Mouse (Mus musculus) brown adipose tissue, adult 24 weeks (tissue): ENCODE data around the gene Atxn2l. TPM values are rescaled to one million over a fixed set of nuclear protein-coding genes. Genes with fewer than 3 reads are reported as not detected.

Experiments
- H3K27ac ChIP-seq: fragments of 200-500 bp; replicated peaks from 2 replicates; pipeline ENCODE4 v1.5.1; 2012; ENCODE audit warnings: low read depth, mild to moderate bottlenecking, low read length
- H3K4me1 ChIP-seq: fragments of 200-500 bp; 2 replicates; pipeline ENCODE4 v1.6.1; 2012; ENCODE audit warnings: low read length, mixed read lengths; ENCODE audit not compliant: control insufficient read depth, insufficient read depth, insufficient read length
- H3K4me3 ChIP-seq: fragments of 200-500 bp; 2 replicates; pipeline ENCODE4 v1.5.1; 2012; ENCODE audit warnings: low read depth, mild to moderate bottlenecking, low read length, moderate library complexity; ENCODE audit not compliant: insufficient read depth
- polyA plus RNA-seq: library from polyadenylated mRNA; stranded (reverse); fragments of >200 nt; gene quantifications from 2 replicates; pipeline ENCODE4 v1.2.4, GENCODE M21; 2012; ENCODE audit not compliant: missing spikeins, insufficient read depth, insufficient read length

Gene Atxn2l
- polyA plus RNA-seq, 1 experiment = 27.7 TPM

DNA sequence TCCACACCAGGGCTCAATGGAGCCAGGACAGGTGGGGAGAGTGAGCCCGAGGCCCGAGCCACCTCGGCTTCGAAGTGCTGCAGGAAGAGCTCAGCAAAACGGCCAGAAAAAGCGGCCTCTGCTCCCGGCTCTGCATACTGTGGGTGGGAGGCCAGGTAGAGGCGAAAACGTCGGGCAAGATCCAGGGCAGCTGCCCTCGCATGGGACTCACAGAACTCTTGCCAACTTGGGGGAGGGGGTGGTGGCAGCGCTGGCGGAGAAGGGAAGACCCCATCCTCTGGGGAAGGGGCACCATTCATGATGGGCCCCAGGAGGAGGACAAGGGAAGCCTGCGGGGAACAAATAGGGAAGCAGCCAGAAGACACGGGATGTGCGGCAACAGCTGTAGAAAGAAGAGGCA lies 30.5 kb downstream of the Atxn2l start:
- Histone ChIP-seq H3K27ac (no peak overlapping the region), H3K4me3 (no peak overlapping the region; the same call in 1 of the 2 replicates)

DNA sequence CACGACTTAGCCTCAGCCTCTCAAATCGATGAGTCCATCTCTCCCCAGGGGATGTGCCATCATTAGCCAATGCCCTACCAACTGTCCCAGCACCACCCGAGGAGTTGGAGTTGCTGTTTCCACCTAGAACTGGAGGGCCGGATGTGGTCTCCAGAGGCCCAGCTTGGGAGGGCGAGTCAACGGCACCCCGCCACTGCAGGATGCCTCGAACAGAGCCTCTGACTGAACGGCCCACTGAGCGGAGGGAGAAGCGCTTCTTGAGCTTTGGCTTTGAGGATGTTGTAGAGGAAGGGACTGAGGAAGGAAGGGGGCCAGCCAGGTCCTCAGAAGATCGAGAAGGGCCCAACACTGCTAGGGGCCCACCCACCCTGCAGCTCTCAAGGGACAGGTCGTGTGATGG lies 30.9 kb downstream of the Atxn2l start:
- Histone ChIP-seq H3K4me3 (no peak overlapping the region; the same call in 1 of the 2 replicates), H3K4me1 (peaks cover 3% of the 10 kb centered on the region; the same call in 1 of the 2 replicates), H3K27ac (no peak overlapping the region)

More for the DNA sequence above, 30.5 kb downstream of the Atxn2l start:
- peaks cover 3% of the 10 kb centered on the region; the same call in 1 of the 2 replicates for H3K4me1 ChIP-seq

DNA sequence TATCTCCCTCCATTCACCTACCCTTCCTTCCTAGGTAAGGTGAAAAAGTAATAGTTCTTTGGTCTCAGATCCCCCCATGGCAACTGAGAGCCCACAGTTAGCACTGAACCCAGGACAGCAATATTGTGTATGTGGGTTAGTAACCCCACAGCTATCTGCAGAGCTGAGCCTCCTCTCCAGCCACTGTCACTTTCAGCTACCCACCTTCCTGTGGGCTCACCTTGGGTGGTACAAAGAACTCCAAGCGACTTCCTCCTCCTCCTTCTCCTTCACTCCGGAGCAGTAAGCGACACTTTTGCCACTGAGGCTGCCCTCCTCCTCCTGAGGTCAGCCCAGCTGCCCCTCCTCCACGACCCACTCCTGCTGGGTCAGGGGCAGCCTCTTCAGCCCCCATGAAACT lies 31.4 kb downstream of the Atxn2l start:
- no peak overlapping the region for H3K27ac ChIP-seq
- H3K4me3 ChIP-seq = no peak overlapping the region
- peaks cover 3% of the 10 kb centered on the region; the same call in 1 of the 2 replicates for H3K4me1 ChIP-seq

DNA sequence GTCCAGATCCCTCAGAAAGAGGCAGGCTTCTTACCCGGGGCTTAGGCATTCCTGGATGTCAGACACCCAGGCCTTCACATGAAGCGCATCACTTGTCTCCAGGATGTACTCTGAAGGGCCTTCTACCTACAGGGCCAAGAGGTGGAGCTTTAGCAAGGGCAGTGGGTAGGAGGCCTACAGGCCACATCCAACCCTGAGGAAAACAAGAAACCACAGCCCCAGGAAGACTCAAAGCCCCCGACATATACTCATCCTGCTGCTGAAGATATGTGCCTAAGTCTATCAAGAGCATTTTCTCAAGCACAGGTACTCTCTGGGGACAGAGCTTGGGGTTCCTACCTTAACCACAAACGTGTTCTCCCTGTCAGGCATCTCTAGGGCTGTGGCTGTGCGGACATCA lies 31.9 kb downstream of the Atxn2l start:
- Histone ChIP-seq H3K27ac (no peak overlapping the region), H3K4me1 (peaks cover 3% of the 10 kb centered on the region; the same call in 1 of the 2 replicates), H3K4me3 (no peak overlapping the region)

DNA sequence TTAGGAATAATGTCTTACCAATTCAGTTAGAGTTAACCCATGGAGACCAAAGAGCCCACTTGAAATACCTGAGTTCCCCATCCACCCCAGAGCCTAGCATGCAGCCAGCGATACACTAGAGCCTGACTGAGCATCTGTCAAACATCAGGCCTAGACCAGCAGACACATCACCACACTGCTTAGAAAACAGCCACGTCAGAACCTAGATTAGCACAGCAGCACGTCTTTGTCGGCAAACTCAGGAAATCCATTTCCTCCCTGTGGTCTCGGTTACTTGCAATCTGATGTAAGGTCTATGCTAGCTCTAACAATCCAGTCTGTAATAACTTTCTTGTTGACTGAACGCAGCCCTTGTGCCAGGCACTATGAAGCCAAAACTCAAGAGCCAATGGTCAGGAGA lies 33.2 kb downstream of the Atxn2l start:
- H3K27ac ChIP-seq = no peak overlapping the region
- no peaks in the 10 kb centered on the region for H3K4me1 ChIP-seq
- no peak overlapping the region for H3K4me3 ChIP-seq

DNA sequence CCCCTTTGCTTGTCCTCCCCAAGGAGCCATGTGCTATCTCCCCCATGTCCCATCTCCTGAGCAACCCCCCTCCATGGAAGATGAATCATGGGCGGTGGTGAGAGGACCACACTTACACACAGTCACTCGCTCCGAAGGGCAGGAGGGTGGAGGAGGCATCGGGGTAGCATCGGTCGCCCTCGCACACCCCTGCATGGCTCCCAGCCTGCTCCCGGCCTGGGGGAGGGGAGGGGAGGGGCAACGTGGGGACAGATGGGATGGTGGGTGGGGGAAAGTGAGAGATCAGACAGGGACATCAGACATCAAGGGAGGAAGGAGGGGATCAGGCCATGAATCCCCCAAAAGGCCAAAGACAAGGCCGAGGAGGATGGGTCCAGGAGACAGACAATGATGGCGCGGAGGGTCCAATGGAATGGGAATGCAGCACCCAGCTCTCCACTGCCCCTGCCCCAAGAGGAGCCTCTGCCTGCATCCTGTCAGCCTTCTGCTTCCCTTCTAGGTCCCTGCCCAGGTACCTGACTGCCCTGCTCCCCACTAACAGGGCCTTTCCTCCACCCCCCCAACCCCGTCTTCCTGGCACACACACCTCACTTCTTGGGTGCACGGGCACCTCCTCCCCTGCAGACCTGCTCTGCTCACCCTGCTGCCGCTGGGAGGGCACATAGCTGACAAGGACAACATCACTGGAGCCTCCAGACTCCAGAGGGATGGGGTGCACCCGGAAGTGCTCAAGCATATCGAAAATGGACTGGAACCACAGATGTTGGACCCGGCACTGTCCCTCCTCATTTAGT lies 35.2 kb downstream of the Atxn2l start:
- Histone ChIP-seq H3K27ac (no peak overlapping the region), H3K4me1 (no peaks in the 10 kb centered on the region), H3K4me3 (no peak overlapping the region)

DNA sequence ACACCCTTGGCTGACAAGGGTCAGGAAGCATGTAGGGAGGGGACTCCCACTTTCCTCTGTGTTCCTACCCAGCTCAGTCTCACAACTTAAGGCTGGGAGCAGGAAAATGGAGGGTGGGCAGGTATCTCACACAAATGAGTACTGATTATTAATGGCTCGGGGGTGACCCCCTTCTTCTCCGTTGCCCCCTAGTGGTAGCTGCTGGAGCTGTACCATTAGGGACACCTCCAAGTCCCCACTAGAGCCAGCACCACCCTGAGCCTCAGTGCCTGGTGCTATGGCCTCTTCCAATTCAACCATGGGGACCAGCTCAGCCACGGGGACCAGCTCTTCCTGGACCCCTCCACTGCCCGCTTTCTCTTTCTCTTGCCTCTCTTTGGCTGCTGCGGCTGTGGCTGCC lies 36.0 kb downstream of the Atxn2l start:
- Histone ChIP-seq H3K27ac (no peak overlapping the region), H3K4me3 (no peak overlapping the region), H3K4me1 (no peaks in the 10 kb centered on the region)

DNA sequence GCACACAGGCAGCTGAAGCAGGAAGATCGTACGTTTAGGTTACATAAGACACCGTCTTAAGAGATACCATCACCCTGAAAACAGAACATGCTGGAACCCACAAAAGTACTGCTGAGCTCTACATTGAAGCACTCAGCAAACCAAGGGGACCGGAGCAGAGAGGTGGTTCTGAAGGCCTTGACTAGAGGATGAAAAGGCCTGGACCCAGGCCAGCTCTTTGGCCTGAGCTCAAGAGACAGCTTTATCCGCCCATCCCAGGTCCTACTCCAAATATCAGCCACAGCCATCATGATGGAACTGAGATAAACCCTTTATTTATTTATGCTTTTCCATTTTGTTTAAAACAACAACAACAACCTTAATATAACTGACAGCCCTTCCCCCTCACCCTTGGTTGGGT lies 36.5 kb downstream of the Atxn2l start:
- H3K4me3 ChIP-seq = no peak overlapping the region
- no peak overlapping the region for H3K27ac ChIP-seq
- H3K4me1 ChIP-seq = no peaks in the 10 kb centered on the region

DNA sequence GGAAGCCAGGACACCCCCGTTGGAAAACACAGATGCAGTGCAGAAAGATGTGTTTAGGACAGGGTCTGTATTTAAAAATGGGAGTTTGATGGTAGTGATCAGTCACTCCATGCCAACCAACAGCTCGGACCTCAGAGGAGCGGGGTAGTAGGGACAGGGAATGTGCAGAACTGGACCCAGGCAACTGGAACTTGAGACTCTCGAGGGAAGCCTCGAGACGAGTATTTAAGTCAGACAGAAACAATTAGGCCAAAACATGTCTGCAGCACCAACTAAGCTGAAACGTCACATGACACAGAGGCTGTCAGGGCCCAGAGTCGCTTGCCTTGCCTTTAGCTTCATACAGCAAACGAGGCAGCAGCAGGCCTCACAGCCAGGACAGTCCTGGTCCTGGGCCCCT lies 37.1 kb downstream of the Atxn2l start:
- no peak overlapping the region for H3K27ac ChIP-seq
- no peaks in the 10 kb centered on the region for H3K4me1 ChIP-seq
- H3K4me3 ChIP-seq = no peak overlapping the region

DNA sequence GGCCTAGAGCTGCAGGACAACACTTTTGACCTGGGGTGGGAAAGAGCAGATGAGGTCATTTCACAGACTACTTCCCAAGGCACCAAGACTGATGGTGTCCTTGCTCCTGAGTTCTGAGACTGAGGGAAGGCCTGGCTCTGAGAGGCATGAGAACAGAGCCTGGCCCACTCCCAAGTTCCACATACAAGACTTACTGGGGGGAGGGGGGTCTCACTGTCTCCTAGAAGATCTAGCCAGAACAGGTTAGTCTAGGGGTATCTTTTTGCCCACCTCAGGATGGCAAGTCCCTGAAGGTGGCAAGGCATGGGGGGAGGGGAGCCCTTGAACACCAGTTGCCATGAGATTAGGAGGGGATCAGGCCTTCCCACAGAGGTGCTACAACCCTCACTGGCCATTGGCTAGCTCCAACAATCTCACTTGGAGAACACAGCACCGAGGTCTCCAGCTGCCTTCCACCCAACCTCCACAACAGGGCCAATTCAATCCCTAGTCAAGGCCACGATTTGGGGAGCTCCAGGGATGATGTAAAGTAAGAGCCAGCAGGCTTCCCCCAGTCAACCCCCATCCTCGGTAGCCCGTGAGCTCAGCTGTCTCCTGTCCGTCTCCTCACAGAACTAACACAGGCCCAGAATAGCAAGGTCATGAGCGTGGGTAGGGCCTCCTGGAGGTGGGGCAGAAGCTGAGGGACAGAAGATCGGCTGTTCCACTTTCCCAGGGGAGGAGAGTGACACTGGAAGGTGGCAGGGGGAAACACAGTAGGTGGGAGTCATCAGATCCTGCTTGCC lies 37.8 kb downstream of the Atxn2l start:
- no peaks in the 10 kb centered on the region for H3K4me1 ChIP-seq
- no peak overlapping the region; the same call in 1 of the 2 replicates for H3K27ac ChIP-seq

DNA sequence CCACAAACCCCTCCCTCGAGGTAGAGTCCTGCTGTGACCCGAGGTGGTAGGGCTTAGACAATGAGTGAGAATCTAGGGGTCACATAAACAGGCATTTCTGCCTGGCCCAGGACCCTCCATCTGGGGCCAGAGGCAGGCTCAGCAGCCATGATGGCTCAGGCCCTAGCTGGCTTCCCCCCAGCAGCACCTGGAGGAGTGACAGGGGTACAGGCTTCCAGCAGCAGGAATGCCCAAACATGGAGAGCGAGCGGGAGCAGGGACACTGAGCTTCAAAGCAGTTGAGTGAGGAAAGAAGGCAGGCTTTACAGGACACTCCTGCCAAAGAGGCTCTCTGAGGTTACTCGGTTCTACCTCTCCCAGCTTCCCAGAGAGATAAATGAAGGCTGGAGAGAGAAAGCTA lies 38.4 kb downstream of the Atxn2l start:
- Histone ChIP-seq H3K27ac (no peak overlapping the region), H3K4me3 (no peak overlapping the region)

More for the DNA sequence above, 37.8 kb downstream of the Atxn2l start:
- no peak overlapping the region for H3K4me3 ChIP-seq

DNA sequence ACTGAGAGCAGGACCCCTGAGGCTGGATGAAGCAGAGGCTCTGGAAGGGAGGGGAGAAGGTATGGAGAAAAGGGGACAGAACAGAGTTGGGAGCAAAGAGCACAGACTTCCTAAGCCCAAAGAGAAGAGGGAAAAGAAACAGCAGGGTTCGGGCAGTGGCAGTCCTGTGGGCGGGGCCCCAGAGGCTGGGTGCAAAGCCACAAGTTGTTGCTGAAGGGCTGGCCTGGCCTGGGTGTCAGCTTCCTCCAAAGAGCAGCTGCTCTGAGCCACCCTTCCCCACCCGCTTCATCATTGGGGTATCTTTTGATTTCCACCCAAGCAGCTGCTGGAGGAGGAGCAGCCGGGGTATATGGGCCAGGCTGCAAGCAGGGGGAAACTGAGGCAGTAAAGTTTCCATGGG lies 39.1 kb downstream of the Atxn2l start:
- no peaks in the 10 kb centered on the region for H3K4me1 ChIP-seq
- H3K27ac ChIP-seq = no peak overlapping the region
- H3K4me3 ChIP-seq = no peak overlapping the region

More for the DNA sequence above, 38.4 kb downstream of the Atxn2l start:
- H3K4me1 ChIP-seq = no peaks in the 10 kb centered on the region

DNA sequence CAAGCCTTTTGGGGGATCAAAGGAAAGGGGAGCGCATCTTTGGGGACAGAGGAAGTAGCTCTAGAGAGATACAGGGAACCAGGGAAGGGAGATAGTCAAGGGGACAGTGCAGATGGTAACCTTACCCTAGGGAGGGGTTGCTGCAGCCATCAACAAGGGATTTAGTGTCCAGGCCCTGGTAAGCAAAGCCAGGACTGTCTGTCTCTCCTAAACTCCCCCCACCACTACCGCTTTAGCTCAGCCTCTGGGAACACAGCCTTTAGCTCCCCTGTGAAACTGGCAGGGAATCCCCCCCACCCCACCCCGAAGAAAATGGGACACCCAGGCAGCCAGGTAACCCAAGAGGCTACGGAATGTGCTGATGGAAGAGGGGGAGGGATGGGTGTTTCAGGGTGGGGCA lies 39.7 kb downstream of the Atxn2l start:
- H3K4me3 ChIP-seq = no peak overlapping the region
- H3K27ac ChIP-seq = no peak overlapping the region
- no peaks in the 10 kb centered on the region for H3K4me1 ChIP-seq

DNA sequence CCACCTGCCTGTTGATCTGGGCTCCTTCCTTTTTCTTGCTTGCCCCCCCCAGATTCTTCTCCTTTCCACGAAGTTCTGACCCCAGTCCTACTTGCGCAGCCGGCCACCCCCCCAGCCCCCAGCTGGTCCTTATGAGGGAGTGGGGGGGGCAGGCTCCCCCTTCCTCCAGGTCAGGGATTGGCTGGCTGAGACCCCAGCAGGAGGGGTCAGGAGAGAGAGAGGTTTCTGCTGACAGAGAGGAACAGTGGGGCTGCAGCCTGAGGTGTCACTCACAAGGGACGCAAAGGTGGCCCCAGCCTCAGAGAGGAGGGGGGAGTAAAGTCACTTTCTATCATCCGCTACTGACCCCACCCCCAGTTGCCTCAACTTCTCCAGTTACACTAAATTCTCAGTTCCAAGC lies 40.2 kb downstream of the Atxn2l start, which contains the start of gene Atp2a1:
Gene Atp2a1, minus strand, starts transcription at position 105 of the 400 bp plus-strand sequence.
- H3K4me1 ChIP-seq = no peaks in the 10 kb centered on the region
- H3K4me3 ChIP-seq = no peak within 1 kb of the TSS; the same call in 1 of the 2 replicates
- H3K27ac ChIP-seq = no peak within 1 kb of the TSS

DNA sequence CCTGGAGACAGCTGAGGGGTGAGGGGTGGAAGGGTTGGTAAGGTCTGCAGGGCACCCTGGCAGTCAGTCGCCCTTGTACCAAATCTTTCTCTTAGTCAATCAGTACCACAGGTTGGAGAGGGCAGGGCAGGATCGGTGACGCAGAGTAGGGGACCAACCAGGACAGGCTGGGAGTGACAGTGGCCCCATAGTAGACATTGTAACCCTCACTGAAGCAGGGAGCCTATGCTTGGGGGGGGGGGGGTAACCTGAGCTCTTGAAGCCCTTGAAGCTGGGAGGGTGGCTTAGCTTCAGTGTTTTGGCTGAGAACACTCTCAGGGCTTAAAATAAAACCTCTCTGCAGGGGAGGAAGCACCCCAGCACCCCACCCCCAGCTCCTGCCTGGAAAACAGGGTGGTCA lies 41.6 kb downstream of the Atxn2l start:
- Histone ChIP-seq H3K4me3 (no peak overlapping the region; the same call in 1 of the 2 replicates), H3K4me1 (no peaks in the 10 kb centered on the region), H3K27ac (no peak overlapping the region)
